Mouse (Mus musculus): Measurements from ENCODE around the gene Tbx21. TPM values are rescaled to one million over a fixed set of nuclear protein-coding genes. Genes with fewer than 3 reads are reported as not detected.

Gene Tbx21
- 7.5 TPM for polyA plus RNA-seq (2015; fragmentation: Illumina TruSeq; extraction: RNeasy Lipid Tissue Mini Kit (QIAGEN cat#74804); ENCODE audit: insufficient read depth, low replicate concordance)

GRCm38 (mm10) chr11:97114671-97115601 lies at the start of gene Tbx21:
Tbx21 (minus strand) TSS chr11:97115331.

GRCm38 (mm10) chr11:97151343-97151801 lies 36.2 kb upstream of the Tbx21 start, which contains the start of gene Tbkbp1:
Tbkbp1 (minus strand) TSS chr11:97151495.

GRCm38 (mm10) chr11:97050216-97050943 lies 64.8 kb downstream of the Tbx21 start, which contains the start of gene Osbpl7:
Osbpl7 (plus strand) TSS chr11:97050628.

Other genes with a start within 250 kb of the Tbx21 start
- gene Cdk5rap3, start 198.8 kb downstream of the Tbx21 start, polyA plus RNA-seq (2015; fragmentation: Illumina TruSeq; extraction: RNeasy Lipid Tissue Mini Kit (QIAGEN cat#74804); ENCODE audit: insufficient read depth, low replicate concordance), result 48.7 TPM
- 0.37 TPM for gene Prr15l, start 187.2 kb downstream of the Tbx21 start, polyA plus RNA-seq (2015; fragmentation: Illumina TruSeq; extraction: RNeasy Lipid Tissue Mini Kit (QIAGEN cat#74804); ENCODE audit: insufficient read depth, low replicate concordance)
- gene Pnpo, start 171.3 kb downstream of the Tbx21 start, polyA plus RNA-seq (2015; fragmentation: Illumina TruSeq; extraction: RNeasy Lipid Tissue Mini Kit (QIAGEN cat#74804); ENCODE audit: insufficient read depth, low replicate concordance), result 34.8 TPM
- 12.8 TPM for gene Sp2, start 132.4 kb downstream of the Tbx21 start, polyA plus RNA-seq (2015; fragmentation: Illumina TruSeq; extraction: RNeasy Lipid Tissue Mini Kit (QIAGEN cat#74804); ENCODE audit: insufficient read depth, low replicate concordance)
- gene Sp6, start 101.9 kb downstream of the Tbx21 start, polyA plus RNA-seq (2015; fragmentation: Illumina TruSeq; extraction: RNeasy Lipid Tissue Mini Kit (QIAGEN cat#74804); ENCODE audit: insufficient read depth, low replicate concordance), result 1.1 TPM
- gene Scrn2, start 85.4 kb downstream of the Tbx21 start, polyA plus RNA-seq (2015; fragmentation: Illumina TruSeq; extraction: RNeasy Lipid Tissue Mini Kit (QIAGEN cat#74804); ENCODE audit: insufficient read depth, low replicate concordance), result 0.94 TPM
- gene Lrrc46, start 73.9 kb downstream of the Tbx21 start, polyA plus RNA-seq (2015; fragmentation: Illumina TruSeq; extraction: RNeasy Lipid Tissue Mini Kit (QIAGEN cat#74804); ENCODE audit: insufficient read depth, low replicate concordance), result not detected
- 40.6 TPM for gene Mrpl10, start 73.8 kb downstream of the Tbx21 start, polyA plus RNA-seq (2015; fragmentation: Illumina TruSeq; extraction: RNeasy Lipid Tissue Mini Kit (QIAGEN cat#74804); ENCODE audit: insufficient read depth, low replicate concordance)
- gene Osbpl7, start 64.7 kb downstream of the Tbx21 start, polyA plus RNA-seq (2015; fragmentation: Illumina TruSeq; extraction: RNeasy Lipid Tissue Mini Kit (QIAGEN cat#74804); ENCODE audit: insufficient read depth, low replicate concordance), result 6.2 TPM
- gene Tbkbp1, start 36.2 kb upstream of the Tbx21 start, polyA plus RNA-seq (2015; fragmentation: Illumina TruSeq; extraction: RNeasy Lipid Tissue Mini Kit (QIAGEN cat#74804); ENCODE audit: insufficient read depth, low replicate concordance), result 6.7 TPM
- gene Kpnb1, start 72.5 kb upstream of the Tbx21 start, polyA plus RNA-seq (2015; fragmentation: Illumina TruSeq; extraction: RNeasy Lipid Tissue Mini Kit (QIAGEN cat#74804); ENCODE audit: insufficient read depth, low replicate concordance), result 199 TPM
- gene Npepps, start 165.3 kb upstream of the Tbx21 start, polyA plus RNA-seq (2015; fragmentation: Illumina TruSeq; extraction: RNeasy Lipid Tissue Mini Kit (QIAGEN cat#74804); ENCODE audit: insufficient read depth, low replicate concordance), result 51.2 TPM
- gene Mrpl45, start 200.4 kb upstream of the Tbx21 start, polyA plus RNA-seq (2015; fragmentation: Illumina TruSeq; extraction: RNeasy Lipid Tissue Mini Kit (QIAGEN cat#74804); ENCODE audit: insufficient read depth, low replicate concordance), result 24.6 TPM
- gene Gpr179, start 236.7 kb upstream of the Tbx21 start, polyA plus RNA-seq (2015; fragmentation: Illumina TruSeq; extraction: RNeasy Lipid Tissue Mini Kit (QIAGEN cat#74804); ENCODE audit: insufficient read depth, low replicate concordance), result 0.07 TPM
- gene Socs7, start 247.2 kb upstream of the Tbx21 start, polyA plus RNA-seq (2015; fragmentation: Illumina TruSeq; extraction: RNeasy Lipid Tissue Mini Kit (QIAGEN cat#74804); ENCODE audit: insufficient read depth, low replicate concordance), result 14.6 TPM

Data from spleen, adult 10 weeks (tissue).